Mouse (Mus musculus) spleen, postnatal 14 days (tissue): ENCODE measurements at regions not wholly inside any gene's neighbourhood (a gene's known extent, or its start where the extent isn't known, plus 50 kb on each side); places are given as distances from the start of the nearest gene placed in this dataset.

Experiments
- DNase-seq, 2 experiments: peaks; one replicate each; pipeline ENCODE4 v3.0.0; 2021 to 2022; ENCODE audit warnings: low spot score in 2 of 2

DNA sequence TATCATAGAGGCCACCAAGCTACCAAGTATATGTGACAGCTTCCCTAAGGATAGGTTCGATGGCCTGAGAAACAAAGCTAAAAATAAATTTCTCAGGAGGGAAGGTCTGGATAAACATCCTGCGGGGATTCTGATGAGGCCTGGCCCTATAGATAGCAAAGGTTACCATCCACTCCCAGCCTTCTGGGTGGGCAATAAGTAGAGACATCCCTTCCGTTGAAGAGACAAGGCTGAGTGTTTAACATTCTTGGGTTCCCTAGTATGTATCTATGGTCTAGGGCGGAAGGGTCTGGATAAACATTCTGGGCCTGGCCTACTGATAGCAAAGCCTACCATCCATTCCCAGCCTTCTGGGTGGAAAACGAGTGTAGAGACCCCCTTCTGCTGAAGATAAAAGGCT is 180.5 kb upstream of the Dlk1 start:
- no peak for DNase-seq

- peak in 1 of 2 experiments; percentile 11 for DNase-seq
These were observed 137.8 kb upstream of the Dlk1 start for GRCm38 (mm10) chr12:109314850-109315249.

- no peak for DNase-seq
These were observed 126.6 kb upstream of the Dlk1 start for GRCm38 (mm10) chr12:109325986-109326385.

DNA sequence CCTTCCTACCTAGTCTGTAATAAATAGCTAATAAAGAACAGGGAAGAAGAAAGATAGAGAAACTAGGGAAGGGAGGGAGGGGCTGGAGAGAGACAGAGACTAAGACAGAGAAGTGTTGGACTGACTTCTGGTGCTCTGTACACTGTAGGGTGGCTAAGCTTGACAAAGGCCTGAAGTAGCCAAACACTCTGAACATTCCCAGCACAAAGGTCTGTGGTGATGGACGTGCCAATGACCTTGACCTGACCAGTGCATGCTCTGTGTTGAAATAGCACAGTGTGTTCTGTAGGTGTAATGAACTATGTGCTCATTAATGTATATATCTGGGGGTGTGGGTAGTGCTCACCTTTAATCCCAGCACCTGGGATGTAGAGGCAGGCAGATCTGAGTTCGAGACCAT is 81.3 kb upstream of the Dlk1 start:
- no peak for DNase-seq

DNA sequence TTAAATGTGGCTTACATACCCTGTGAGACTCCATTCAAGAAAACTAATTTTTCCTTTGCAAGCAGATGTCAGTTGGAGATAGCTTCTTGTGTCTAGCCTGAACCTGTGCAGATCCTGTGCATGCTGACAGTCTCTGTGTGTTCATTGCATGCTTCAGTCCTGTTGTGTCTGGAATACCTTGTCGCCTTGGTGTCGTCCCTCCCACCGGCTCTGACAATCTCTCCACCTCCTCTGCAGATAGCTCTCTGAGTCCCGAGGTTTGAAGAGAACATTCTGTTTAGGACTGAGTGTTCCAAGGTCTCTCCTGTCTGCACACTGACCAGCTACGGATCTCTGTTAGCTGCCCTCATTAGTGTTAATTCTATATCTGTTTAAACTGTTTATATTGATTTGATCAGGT is 66.8 kb upstream of the Dlk1 start:
- DNase-seq: no peak

GRCm38 (mm10) chr12:109388791-109389190 is 63.8 kb upstream of the Dlk1 start:
- DNase-seq: no peak

DNA sequence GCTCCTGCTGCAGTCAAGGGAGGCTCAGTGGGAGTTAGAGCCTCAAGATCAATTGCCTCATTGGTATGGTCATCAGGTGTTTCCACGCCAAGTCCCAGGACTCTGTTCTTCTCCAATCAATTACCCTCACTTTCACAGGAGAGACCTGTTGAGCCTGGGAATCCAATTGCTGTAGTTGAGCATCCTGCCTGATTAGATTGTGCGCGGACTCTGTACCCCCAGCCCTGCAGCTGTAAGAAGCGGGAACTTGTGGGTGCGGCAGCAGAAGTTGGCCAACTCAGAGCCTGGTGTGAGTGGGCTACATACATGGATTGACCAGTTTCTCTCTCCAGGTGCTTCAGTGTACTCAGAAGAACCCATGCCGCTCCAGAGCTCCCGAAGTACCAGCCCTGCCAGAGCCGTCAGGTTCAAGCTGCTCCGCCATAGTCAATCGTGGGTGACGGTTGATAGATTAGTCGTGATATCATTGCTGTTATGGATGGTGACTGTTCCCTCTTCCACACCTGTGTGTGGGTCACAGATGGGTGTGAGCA is 62.2 kb upstream of the Dlk1 start:
- no peak for DNase-seq

GRCm38 (mm10) chr12:109390978-109391377 is 61.6 kb upstream of the Dlk1 start:
- no peak for DNase-seq

DNA sequence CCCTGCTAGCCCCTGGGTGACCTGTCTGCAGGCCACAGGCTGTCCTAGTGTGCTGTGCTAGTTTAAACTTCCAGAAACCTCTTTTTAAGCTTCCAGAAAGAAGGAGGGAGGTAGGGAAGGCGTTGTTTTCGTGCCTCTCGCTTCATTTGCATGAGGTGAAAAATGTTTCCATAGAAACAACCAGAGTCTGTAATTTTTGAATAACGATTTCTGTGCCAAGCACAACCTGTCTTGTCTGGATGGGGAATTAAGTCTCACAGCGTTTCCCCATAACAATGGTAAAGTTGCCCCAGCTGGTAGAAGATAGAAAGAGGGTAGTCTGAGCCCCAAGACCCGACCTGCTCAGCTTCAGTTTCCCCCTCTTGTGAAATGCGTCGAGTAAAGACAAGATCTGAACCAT is 59.3 kb upstream of the Dlk1 start:
- DNase-seq: no peak

- peak; percentile 39 to 55 for DNase-seq
These were observed 58.8 kb upstream of the Dlk1 start for GRCm38 (mm10) chr12:109393795-109394194.

DNA sequence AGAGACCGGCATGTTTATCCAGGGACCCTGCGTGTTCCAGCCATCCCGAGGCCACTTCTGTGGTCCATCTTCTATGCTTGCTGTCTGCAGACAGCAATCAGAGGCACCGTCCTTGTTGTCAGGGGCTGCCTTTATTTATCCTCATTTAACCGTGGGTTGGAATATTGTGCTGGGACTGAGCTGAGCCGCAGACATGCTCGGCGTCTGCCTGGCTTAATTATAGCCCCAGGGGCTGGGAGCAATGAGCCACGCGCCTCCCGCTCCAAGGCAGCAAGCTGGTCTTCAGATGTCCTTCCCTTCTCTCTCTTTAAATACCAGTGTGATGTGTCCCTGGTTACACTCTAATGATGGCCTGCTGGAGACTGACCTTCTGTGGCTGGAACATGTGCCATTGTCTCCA is 58.2 kb upstream of the Dlk1 start:
- DNase-seq: no peak

DNA sequence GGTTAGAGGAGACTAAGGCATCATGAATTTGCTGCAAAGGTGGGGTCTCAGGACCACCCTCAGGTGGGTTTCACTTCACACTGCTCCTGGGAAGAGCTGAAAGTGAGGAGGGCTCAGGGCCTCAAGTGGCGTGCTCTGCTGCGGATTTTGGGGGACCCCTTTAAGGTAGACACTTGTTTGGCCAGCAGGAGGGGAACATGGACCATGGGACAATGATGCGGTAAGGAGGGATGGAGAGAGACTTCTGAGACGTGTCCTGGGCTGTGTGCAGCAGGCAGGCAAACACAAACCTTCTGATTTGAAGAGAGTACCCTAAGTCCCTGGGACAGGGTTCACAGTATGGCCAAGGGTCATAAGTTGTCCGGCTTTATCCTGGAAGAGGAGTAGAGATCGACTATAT is 56.0 kb upstream of the Dlk1 start:
- no peak for DNase-seq

DNA sequence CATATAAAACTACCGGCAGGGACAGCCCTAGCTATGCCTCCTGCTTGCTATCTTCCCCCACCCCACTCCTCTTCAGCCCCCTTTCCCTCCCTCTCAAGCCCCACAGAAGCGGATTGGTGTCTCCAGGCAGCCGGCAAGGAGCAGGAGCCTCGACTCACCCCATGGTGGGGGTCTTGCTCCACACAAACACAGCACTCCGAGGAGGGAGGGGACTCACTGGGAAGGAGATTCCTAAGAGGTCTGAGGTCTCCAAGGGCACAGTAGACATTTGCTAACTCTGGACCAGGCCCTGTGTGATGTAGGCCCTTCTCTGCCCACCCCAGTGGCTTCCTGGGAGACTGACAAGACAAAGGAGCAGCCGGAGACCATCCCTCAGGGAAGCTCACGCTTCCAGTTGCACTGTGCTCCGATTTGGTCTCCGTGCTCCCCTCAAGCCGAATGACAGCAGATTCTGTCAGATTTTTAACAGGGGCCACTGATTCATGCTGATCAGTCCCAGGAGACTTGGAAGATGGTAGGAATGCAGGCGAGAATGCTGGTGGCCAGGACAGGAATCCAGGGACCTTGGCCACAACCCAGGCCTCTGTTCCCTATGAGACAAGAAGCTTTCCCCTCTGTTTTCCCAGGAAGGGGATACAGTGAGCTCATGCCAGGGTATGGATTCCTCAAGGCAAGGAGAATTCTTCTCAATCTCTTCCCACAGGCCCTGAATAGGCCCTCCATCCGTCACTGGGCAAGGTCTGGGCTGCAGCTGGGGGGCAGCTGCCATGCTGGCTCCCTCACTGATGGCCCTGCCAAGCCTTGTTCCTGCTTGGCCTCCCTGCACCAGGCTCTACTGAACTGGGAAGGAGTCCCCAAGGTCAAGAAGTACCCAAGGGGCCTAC is 55.2 kb upstream of the Dlk1 start:
- no peak for DNase-seq

- no peak for DNase-seq
These were observed 54.1 kb upstream of the Dlk1 start for GRCm38 (mm10) chr12:109398473-109398872.

- DNase-seq: no peak
These were observed 53.7 kb upstream of the Dlk1 start for GRCm38 (mm10) chr12:109398951-109399350.

GRCm38 (mm10) chr12:109399591-109399990 is 53.0 kb upstream of the Dlk1 start:
- no peak for DNase-seq

DNA sequence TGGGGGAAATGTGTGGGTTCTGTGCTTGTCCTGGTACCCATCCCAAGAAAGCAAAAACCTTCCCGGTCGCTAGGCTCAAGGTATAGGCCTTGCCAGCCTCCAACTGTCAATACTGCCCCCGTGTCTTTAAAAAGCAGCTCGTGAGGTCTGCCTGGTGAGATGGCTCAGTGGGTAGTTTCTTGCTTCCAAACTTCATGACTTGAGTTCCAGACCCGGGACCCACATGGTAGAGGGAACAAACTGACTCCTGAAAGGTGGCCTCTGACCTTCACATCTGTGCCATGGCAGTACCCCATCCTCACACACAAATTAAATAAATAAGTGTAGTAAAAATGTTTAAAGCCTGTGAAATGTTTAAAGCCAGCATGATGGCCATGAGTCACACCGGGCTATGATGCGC is 52.6 kb upstream of the Dlk1 start:
- no peak for DNase-seq

DNA sequence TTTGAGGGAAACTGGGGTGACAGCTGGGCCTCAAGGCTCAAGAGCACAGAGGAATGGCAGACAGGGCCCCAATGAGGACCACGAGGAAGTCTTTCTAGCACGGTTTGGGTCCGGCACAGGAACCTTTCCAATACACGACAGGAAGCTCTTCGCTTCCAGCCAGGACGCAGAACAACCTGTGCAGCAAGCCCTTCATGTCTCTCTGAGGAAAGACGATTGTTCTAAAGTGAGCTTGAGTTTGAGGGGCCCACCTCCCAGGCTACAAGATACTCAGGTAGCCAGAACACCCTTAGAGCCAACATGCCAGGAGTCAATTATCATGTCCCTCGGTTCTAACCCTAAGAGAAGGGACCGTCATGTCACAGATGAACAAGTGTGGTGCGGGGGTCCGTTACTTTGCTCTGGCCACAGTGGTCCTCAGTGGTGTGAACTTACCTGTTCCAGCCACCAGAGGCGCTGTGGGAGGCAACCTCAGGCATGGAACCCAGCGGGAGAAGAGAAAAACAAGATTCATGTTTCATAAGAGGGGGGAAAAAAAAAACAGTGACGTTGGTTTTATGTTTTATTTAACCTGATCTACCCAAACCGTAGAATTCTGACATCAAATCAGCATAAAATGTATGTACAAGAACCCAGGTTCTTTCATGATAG is 51.6 kb upstream of the Dlk1 start:
- no peak for DNase-seq

GRCm38 (mm10) chr12:109401696-109402095 is 50.9 kb upstream of the Dlk1 start:
- no peak for DNase-seq

DNA sequence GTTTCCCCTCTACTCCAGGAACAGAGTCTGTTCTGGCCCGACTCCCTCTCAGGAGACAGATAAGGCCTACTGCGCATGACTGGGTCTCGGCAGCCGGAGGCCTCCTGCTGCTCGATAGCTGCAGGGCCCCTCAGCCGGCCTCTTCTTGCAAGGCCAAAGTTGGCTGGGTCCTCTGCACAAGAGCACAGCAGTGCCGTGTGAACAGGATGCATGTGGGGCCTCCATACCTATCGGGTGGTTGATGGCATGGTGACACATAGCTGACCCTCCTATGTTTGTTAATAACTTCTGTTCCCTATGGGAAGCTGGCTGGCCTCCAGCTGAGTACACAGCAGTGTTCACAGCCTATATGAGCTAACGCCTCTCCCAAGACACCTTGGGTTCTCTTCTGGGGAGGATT is 50.4 kb upstream of the Dlk1 start:
- no peak for DNase-seq
